Mouse (Mus musculus): ENCODE data around the gene Gm49721.
"Not testable (repeated sequence)": the region's sequence is repeated elsewhere in the genome, so short reads cannot be mapped to it uniquely, and the experiment has no call there.

DNA sequence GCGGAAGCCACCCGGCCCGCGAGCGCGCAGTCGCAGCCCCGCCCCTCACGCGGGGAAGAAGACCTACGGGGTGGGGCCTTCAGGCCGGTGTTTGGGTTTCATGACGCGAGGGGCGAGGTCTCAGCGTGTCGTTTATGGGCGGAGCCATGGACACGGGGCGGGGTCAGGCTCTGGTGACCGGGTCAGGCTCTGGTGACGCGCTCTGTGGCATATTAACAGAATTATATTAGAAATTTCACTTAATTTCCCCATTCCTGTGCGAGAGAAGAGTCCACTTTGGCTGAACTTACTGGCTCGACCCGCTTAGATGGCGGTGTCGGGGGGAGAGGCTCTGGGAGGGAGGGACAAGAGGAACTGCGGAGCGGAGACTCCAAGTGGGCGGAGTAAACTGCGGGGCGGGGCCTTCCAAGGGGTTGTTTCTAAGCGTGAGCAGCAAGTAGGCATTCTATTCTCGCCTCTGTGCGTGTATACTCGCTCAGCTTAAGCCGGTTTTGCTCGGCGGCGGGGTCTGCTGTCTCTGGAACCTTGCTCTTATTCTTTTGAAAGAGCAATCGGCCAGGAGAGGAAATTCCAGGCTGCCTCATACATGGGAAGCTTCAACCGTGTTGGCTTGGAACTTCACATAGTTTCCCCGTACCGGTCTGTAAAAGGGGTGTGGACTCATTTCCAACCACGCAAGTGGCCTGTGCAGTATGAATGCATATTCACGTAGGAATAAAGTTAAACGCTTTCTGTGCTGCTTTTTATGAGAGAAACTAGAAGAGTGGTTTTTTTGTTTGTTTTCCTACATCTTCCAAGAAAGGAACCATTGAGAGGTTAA lies 17.3 kb upstream of the Gm49721 start:
- TF ChIP-seq NELFE, MYC, BHLHE40 (IDR thresholded peaks at IDR 0.05; ENCODE audit: low read depth, low read length): not testable (repeated sequence)

All from CH12.LX (cell line).